In genomic region chr3:109970181-109970580, GRCm38 (mm10) we compare ENCODE assay signal across 8 mouse cellular contexts.
"Had no signal": no experiment of that assay in that cellular context is flagged by ENCODE, and none has a peak within 500 bp of the region (broad histone marks: within the 10 kb centered on the region; RNA-seq: fewer than 3 reads in every experiment).

No protein-coding gene starts in this region.

- DNase-seq: kidney, adult 11 months; kidney, postnatal 14 days; layer of hippocampus, postnatal 36 days; lung, embryonic 14.5 days; lung, postnatal 10 days; lung, postnatal 4 days; midbrain, embryonic 14.5 days; thymus, postnatal 36 days had no signal
